Mouse (Mus musculus) thymus, adult 2 months (tissue): Measurements from ENCODE around the gene Polr3e. TPM values are rescaled to one million over a fixed set of nuclear protein-coding genes. Genes with fewer than 3 reads are reported as not detected.
"Not testable (repeated sequence)": the region's sequence is repeated elsewhere in the genome, so short reads cannot be mapped to it uniquely, and the experiment has no call there.

Experiments used
- DNase-seq: peaks from one replicate; pipeline ENCODE4 v3.0.0; 2021
- H3K27ac ChIP-seq: fragments of 200-500 bp; 2 replicates; pipeline ENCODE4 v1.5.1; 2012; ENCODE audit warnings: low read length, control low read depth; ENCODE audit not compliant: control insufficient read depth, insufficient read depth
- H3K27me3 ChIP-seq: fragments of 200-500 bp; 2 replicates; pipeline ENCODE4 v1.6.1; 2012; ENCODE audit warnings: mild to moderate bottlenecking, low read length, moderate library complexity, mixed read lengths; ENCODE audit not compliant: control insufficient read depth, insufficient read depth
- H3K36me3 ChIP-seq: fragments of 200-500 bp; 2 replicates; pipeline ENCODE4 v1.6.1; 2012; ENCODE audit warnings: mild to moderate bottlenecking, low read length, moderate library complexity; ENCODE audit not compliant: control insufficient read depth, insufficient read depth
- H3K4me1 ChIP-seq: fragments of 200-500 bp; replicated peaks from 2 replicates; pipeline ENCODE4 v1.6.1; 2012; ENCODE audit warnings: low read length; ENCODE audit not compliant: control insufficient read depth, insufficient read depth
- H3K4me3 ChIP-seq: fragments of 200-500 bp; 2 replicates; pipeline ENCODE4 v1.5.1; 2012; ENCODE audit warnings: mild to moderate bottlenecking, low read length, control low read depth, moderate library complexity; ENCODE audit not compliant: control insufficient read depth, insufficient read depth
- CTCF ChIP-seq: fragments of 200-500 bp; IDR thresholded peaks from 2 replicates; pipeline ENCODE4 v1.5.1; 2012; ENCODE audit warnings: mild to moderate bottlenecking, control low read depth, low read length, moderate library complexity, borderline replicate concordance; ENCODE audit not compliant: control insufficient read depth, poor library complexity, insufficient read depth; ENCODE audit errors: extremely low read depth
- POLR2A ChIP-seq: fragments of 200-500 bp; IDR thresholded peaks from 2 replicates; pipeline ENCODE4 v1.6.1; 2012; ENCODE audit warnings: mild to moderate bottlenecking, low read length, control low read depth, moderate library complexity; ENCODE audit not compliant: control insufficient read depth, poor library complexity, insufficient read depth; ENCODE audit errors: extremely low read depth
- WGBS: fragments of 180-500 bp; shearing (Covaris S2); methylation state at CpG from one replicate; pipeline ENCODE4 v1.1.7; 2018; 5-methylcytosine and 5-hydroxymethylcytosine counted together
- polyA plus RNA-seq: library from polyadenylated mRNA; depleted of rRNA; stranded (reverse); fragments of >200 nt; gene quantifications from 2 replicates; pipeline ENCODE4 v1.2.3, GENCODE M21; 2012

The Polr3e gene
- polyA plus RNA-seq, 1 experiment, result 18.6 TPM

GRCm38 (mm10) chr7:120940343-120940742 lies 22.8 kb downstream of the Polr3e start:
- Histone ChIP-seq H3K4me3 (no peak overlapping the region), H3K27ac (no peak overlapping the region), H3K36me3 (peaks cover 27% of the 10 kb centered on the region; the same call in 1 of the 2 replicates), H3K27me3 (no peaks in the 10 kb centered on the region), H3K4me1 (no peaks in the 10 kb centered on the region)
- DNase-seq, result no peak
- TF ChIP-seq CTCF, result no peak
- TF ChIP-seq POLR2A, result no peak
- WGBS, result 98% methylated on average over 12 of the region's 12 CpGs

- Histone ChIP-seq H3K4me3 (no peak overlapping the region), H3K4me1 (no peaks in the 10 kb centered on the region), H3K27me3 (no peaks in the 10 kb centered on the region), H3K27ac (no peak overlapping the region), H3K36me3 (peaks cover 27% of the 10 kb centered on the region; the same call in 1 of the 2 replicates)
- 96% methylated on average over 6 of the region's 6 CpGs for WGBS
- TF ChIP-seq CTCF, result no peak
- no peak for TF ChIP-seq POLR2A
- no peak for DNase-seq
These were observed 23.7 kb downstream of the Polr3e start for GRCm38 (mm10) chr7:120941214-120941613.

- no peak for DNase-seq
- Histone ChIP-seq H3K27ac (no peak overlapping the region), H3K36me3 (peaks cover 27% of the 10 kb centered on the region; the same call in 1 of the 2 replicates), H3K4me1 (no peaks in the 10 kb centered on the region), H3K4me3 (no peak overlapping the region), H3K27me3 (no peaks in the 10 kb centered on the region)
- TF ChIP-seq CTCF (no peak), POLR2A (no peak)
- WGBS, result 79% methylated on average over 1 of the region's 1 CpGs
These were observed 25.0 kb downstream of the Polr3e start for GRCm38 (mm10) chr7:120942506-120942905.

- DNase-seq, result no peak
- Histone ChIP-seq H3K4me3 (no peak overlapping the region), H3K27ac (no peak overlapping the region), H3K36me3 (peaks cover 14% of the 10 kb centered on the region; the same call in 1 of the 2 replicates), H3K27me3 (no peaks in the 10 kb centered on the region), H3K4me1 (no peaks in the 10 kb centered on the region)
- 87% methylated on average over 7 of the region's 8 CpGs for WGBS
- TF ChIP-seq POLR2A (no peak), CTCF (no peak)
These were observed 26.5 kb downstream of the Polr3e start for GRCm38 (mm10) chr7:120943936-120944509.

GRCm38 (mm10) chr7:120953591-120953990 lies 36.0 kb downstream of the Polr3e start:
- 89% methylated on average over 7 of the region's 7 CpGs for WGBS
- DNase-seq, H3K4me1 ChIP-seq, H3K27me3 ChIP-seq, H3K36me3 ChIP-seq, H3K27ac ChIP-seq, H3K4me3 ChIP-seq: not testable (repeated sequence)

- TF ChIP-seq POLR2A, result no peak
- no peak for TF ChIP-seq CTCF
- no peak overlapping the region for H3K4me3 ChIP-seq
- peaks cover 6% of the 10 kb centered on the region for H3K36me3 ChIP-seq
- no peak overlapping the region for H3K27ac ChIP-seq
- DNase-seq, result no peak
- no peaks in the 10 kb centered on the region for H3K27me3 ChIP-seq
- no peaks in the 10 kb centered on the region for H3K4me1 ChIP-seq
- WGBS, result 98% methylated on average over 2 of the region's 2 CpGs
These were observed 42.6 kb downstream of the Polr3e start for GRCm38 (mm10) chr7:120960116-120960515.

GRCm38 (mm10) chr7:120960601-120961000 lies 43.1 kb downstream of the Polr3e start:
- Histone ChIP-seq H3K36me3 (peaks cover 6% of the 10 kb centered on the region), H3K4me3 (no peak overlapping the region), H3K27me3 (no peaks in the 10 kb centered on the region), H3K27ac (no peak overlapping the region), H3K4me1 (no peaks in the 10 kb centered on the region)
- DNase-seq, result peak; percentile 27
- no peak for TF ChIP-seq CTCF
- no peak for TF ChIP-seq POLR2A
- 90% methylated on average over 6 of the region's 6 CpGs for WGBS
